Mouse (Mus musculus) MEL-GATA-1-ER (cell line): Measurements from ENCODE around the gene Gabrb1.

Experiments
- DNase-seq: peaks from one replicate; pipeline ENCODE4 v3.0.0-alpha.2; 2012; ENCODE audit warnings: low read depth; ENCODE audit errors: extremely low read depth

The Gabrb1 gene

GRCm38 (mm10) chr5:71657482-71658114 lies at the start of gene Gabrb1:
Gabrb1 (plus strand) TSS chr5:71658113.
- DNase-seq: no peak

GRCm38 (mm10) chr5:71608735-71609134 lies 49.2 kb upstream of the Gabrb1 start:
- no peak for DNase-seq

- DNase-seq: no peak
Measured at GRCm38 (mm10) chr5:71614311-71614710, 43.6 kb upstream of the Gabrb1 start.

DNA sequence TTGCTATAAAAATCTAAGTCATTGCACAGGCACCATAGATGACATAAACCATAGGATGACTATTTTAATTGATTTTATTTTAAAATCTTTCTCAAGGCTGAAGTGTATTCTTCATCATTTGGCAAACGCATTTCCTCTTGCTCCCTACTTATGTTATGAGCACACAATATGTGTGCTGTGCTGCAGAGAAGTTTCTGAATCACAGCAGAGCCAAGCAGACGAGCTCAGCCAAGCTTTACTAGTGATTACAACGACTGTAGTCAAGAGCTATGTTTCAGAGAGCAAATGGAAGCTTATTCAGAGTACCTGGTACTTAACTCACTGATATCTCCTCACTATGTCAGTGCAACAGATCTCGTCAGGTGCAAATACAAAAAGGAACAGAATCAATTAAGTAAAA lies 41.2 kb upstream of the Gabrb1 start:
- no peak for DNase-seq

GRCm38 (mm10) chr5:71627820-71628219 lies 30.1 kb upstream of the Gabrb1 start:
- no peak for DNase-seq

GRCm38 (mm10) chr5:71639804-71640203 lies 18.1 kb upstream of the Gabrb1 start:
- no peak for DNase-seq

GRCm38 (mm10) chr5:71648108-71648507 lies 9.8 kb upstream of the Gabrb1 start:
- no peak for DNase-seq

DNA sequence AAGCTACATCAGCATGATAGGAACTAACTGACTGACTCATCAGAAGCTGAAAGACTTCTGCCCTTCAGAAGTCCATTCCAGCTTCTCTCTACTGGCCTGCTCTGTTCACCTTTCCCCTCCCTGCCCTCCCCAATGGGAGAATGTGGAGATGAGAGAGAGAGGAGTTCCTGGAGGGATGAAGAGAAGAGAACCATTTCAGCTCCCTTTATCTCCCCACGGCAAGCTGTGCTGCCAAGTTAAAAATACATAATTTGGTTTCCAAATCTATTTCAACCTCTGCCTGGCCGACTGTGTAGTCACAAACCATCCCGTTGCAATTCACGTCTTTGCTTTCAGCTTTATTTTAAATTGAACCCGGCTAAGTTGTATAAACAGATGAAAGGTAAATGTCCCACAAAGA lies 3.9 kb upstream of the Gabrb1 start:
- DNase-seq: no peak

GRCm38 (mm10) chr5:71656771-71657170 lies 1.1 kb upstream of the Gabrb1 start:
- DNase-seq: no peak

- no peak for DNase-seq
Measured at GRCm38 (mm10) chr5:71658115-71658497, 193 bp downstream of the Gabrb1 start, which contains the start of gene Gabra4. Gabra4 (minus strand) TSS chr5:71658308.

DNA sequence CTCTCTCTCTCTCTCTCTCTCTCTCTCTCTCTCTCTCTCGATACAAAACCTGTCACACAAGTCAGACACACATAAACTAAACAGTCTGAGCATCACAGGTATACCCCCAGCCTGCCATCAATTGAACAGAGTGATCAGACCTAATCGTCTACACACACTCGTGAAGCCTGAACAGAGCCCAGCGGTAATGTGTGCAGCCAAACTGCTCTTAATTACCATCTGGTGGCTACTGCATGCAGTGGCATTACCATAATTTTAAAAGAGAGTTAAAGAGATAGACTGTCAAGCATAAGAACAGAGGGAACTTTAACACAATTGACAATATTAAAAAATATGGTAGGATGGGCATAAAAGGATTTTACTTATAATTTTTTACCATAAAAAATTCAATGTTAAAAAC lies 7.7 kb downstream of the Gabrb1 start:
- DNase-seq: no peak

GRCm38 (mm10) chr5:71699696-71700467 lies 42.0 kb downstream of the Gabrb1 start:
- no peak for DNase-seq

DNA sequence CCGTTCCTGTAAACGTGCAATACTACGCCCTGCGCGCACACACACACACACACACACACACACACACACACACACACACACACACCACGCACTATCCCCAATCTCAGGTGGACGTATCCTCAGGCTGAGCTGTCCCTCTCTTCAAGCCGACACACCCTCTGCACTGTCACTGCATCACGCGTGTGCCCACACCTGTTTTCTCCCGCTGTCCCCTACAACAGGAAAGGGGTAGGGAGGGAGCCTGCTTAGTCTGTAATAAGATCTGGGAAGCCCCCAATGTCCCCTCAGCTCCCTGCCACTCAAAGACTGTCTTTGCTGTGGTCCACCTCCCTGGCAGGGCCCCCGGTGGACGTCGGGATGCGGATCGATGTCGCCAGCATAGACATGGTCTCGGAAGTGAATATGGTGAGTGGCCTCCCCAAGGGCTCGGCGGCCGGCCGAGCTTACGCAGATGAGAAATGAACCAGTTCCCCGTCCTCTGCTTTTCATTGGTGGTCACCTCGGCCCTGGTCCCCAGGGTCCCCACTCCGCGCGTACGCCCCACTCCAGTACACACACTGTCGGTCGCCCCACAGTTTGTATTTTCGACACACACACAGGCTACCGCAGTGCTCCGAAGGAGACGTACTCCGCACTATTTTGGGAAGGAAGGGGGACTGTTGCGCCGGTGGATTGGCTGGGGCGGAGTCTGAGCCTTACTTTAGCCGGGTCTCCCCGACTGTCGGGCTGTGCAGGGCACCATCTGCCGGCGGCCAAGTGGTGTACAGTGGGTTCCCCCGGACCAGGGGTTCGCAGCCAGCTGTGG lies 42.8 kb downstream of the Gabrb1 start:
- no peak for DNase-seq

DNA sequence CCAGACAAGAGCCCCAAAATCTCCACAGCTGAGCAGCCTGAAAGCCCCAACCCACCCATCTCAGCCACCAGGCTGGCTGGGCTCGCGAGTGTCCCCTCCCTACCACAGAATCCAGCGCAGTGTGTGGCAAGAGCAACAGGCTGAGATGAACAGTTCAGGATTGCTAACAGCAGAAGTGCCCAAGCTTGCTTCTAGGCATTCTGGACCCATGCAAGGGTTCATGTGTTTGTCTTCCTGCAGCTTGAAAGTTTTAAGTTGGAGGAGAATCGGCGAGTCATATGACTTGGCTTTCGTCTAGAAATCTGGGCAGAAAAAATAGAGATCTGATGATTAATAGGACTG lies 43.3 kb downstream of the Gabrb1 start:
- no peak for DNase-seq

GRCm38 (mm10) chr5:71732931-71733792 lies 75.2 kb downstream of the Gabrb1 start:
- DNase-seq: no peak

- no peak for DNase-seq
Measured at GRCm38 (mm10) chr5:71747411-71747810, 89.5 kb downstream of the Gabrb1 start.

- DNase-seq: no peak
Measured at GRCm38 (mm10) chr5:71753966-71754365, 96.1 kb downstream of the Gabrb1 start.

- DNase-seq: no peak
Measured at GRCm38 (mm10) chr5:71761105-71761504, 103.2 kb downstream of the Gabrb1 start.

DNA sequence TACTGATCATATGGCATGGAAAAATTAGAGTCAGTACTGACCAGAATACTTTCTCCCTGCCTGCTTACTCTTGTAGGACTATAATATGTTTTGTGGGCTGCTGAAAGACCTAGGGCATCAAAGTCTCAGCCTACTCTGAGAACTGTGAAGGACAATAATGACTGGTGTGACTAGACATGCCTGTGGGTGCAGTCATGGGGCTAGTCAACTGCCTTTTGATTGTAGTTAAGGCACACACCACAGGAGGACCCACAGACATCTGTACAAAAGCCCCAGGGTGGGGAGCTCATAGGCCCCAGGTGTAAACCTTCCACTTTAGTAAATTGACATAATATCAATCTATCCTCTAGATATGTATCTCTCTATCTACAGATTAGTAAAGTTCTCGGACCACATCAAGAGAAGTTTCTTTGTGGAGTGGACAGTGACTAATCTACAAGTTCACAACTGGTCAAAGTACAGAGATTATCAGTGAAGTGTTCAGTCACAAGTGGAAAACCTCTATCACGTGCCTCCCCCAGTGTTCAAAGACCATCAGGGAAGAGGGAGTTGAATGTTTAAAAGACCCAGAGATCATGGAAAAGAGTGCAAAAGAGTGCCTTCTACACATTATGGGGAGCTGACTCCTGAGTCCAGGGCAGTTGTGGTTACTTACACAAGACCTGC lies 123.7 kb downstream of the Gabrb1 start:
- no peak for DNase-seq

DNA sequence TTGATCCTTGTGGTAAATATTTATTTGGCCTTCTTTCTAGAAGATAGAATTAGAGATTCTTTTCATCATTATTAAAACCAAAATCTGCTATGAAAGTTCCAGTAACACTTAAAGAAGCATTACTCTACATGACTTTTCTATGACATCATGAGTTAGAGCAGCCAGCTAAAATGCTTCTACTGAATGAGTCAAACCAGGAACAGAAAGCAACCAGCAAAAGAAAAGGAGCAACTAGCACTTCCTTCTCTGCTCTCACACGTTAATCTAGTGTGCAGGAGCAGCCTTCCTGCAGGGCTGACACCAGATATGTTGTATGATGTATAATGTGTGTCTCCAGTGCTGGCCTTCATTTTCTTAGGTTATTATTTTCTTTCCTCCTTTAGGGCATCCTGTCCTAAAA lies 164.9 kb downstream of the Gabrb1 start:
- DNase-seq: no peak

DNA sequence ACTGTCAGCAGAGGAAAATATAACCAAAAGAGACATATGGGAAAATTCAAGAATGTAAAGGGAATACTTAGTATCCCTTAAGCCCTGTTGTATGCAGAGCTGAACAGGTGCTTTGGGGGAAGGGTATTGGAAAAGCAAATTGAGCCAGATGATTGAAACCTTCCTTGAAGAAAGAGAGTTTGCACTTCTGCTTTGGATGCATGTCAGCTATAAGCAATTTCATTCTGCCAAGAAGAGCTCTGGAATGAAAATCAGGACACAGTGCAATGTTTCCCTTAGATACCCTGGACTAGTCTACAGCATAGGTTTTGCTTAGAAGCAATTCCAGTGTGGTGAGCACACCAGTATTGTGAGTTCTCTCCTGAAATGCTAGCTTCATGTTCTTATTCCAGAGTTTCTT lies 170.4 kb downstream of the Gabrb1 start:
- DNase-seq: no peak
